Mouse (Mus musculus) Patski (cell line): ENCODE data around the gene Tinf2. TPM values are rescaled to one million over a fixed set of nuclear protein-coding genes. Genes with fewer than 3 reads are reported as not detected.
A peak's percentile ranks its signal among the peaks of the same experiment; 100 is the strongest.

Experiments used
- ATAC-seq: fragments of 100-300 bp; one replicate; pipeline ENCODE4 v1.8.0; 2021
- CTCF ChIA-PET: fragments of 350-600 bp; sonication (Branson Sonifier 250); formaldehyde crosslinking; loops from one replicate; lab custom pipeline; 2022; ENCODE audit warnings: inconsistent platforms; lab: Charles Lee
- POLR2A ChIA-PET: fragments of 350-600 bp; sonication (Branson Sonifier 250); formaldehyde crosslinking; loops from one replicate; lab custom pipeline; 2022; ENCODE audit warnings: antibody characterized with exemption, inconsistent platforms; lab: Charles Lee
- DNase-seq: peaks from one replicate; pipeline ENCODE4 v3.0.0-alpha.2; 2011; ENCODE audit warnings: low read depth, low spot score
- H3K27me3 ChIP-seq: fragments of 371-371 bp; one replicate; pipeline ENCODE4 v1.5.1; 2021
- CTCF ChIP-seq: fragments of 100-300 bp; IDR thresholded peaks from one replicate; pipeline ENCODE4 v1.5.1; 2021
- in situ Hi-C: fragments of 300-500 bp; cut with MboI; formaldehyde crosslinking; loops from 3 replicates; pipeline ENCODE4 v1.11.1; 2018; ENCODE audit warnings: low pct_unique_long_range_greater_than_20kb, mixed read lengths
- polyA plus RNA-seq: library from polyadenylated mRNA; unstranded; gene quantifications from one replicate; pipeline ENCODE4 v1.2.3, GENCODE M21; 2021

Gene Tinf2
- polyA plus RNA-seq, 1 experiment from 2014 or later, result 19.5 TPM

DNA sequence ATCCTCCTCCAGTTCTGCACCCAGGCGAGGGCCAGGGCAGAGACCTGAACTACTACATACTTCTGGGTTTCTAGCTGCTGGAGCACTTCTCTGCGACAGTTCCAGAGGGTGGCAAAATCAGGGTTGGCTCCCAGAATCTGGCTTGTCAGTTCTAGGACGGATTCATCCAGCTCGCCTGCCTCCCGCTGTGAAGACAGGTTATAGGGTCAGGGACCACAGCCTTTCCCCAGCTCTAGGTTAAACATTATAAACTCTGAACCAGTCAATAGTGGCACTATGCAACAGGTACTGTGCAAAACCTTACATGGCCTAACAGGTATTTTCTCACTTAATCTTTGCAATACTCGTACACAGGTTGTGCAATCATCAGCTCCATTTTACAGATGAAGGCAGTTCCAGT, 39.5 kb upstream of the Tinf2 start:
- ChIA-PET POLR2A (no interaction called here), CTCF (interaction anchor here (1.0 to 3.3 kb wide), 6 partner anchors 14 to 39 kb away, joined by 3 to 15 read pairs (median 5); partner anchors contain the start of gene Tinf2)

DNA sequence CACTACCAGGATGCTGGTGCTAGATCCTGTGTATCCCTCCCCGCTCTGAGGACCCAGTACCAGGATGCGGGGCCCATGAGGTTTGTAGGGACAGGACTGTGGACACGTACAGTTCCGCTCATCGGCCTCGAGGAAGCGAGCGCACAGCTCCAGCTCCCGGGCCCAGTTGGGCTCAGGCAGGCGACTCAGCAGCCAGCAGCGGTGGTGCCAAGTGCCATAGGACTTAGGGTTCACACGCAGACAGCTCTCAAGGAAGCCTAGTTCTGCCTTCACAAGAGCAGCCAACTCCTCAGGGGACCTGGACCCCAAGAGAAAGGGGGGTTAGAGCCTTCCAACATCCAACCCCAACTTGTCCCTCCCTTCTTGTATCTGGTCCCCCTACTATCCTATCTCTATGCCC, 39.0 kb upstream of the Tinf2 start:
- ATAC-seq (no peak), DNase-seq (no peak)
- in situ Hi-C loops, result no loop called here
- no peak for TF ChIP-seq CTCF
- no peaks in the 10 kb centered on the region for H3K27me3 ChIP-seq
- ChIA-PET CTCF (interaction anchor here (1.0 to 3.3 kb wide), 4 partner anchors 14 to 39 kb away, joined by 5 to 15 read pairs (median 6); partner anchors contain the start of gene Tinf2), POLR2A (no interaction called here)

More for the DNA sequence above, 39.5 kb upstream of the Tinf2 start:
- in situ Hi-C loops, result no loop called here
- H3K27me3 ChIP-seq, result no peaks in the 10 kb centered on the region
- DNase-seq, result no peak
- ATAC-seq, result no peak
- no peak for TF ChIP-seq CTCF

DNA sequence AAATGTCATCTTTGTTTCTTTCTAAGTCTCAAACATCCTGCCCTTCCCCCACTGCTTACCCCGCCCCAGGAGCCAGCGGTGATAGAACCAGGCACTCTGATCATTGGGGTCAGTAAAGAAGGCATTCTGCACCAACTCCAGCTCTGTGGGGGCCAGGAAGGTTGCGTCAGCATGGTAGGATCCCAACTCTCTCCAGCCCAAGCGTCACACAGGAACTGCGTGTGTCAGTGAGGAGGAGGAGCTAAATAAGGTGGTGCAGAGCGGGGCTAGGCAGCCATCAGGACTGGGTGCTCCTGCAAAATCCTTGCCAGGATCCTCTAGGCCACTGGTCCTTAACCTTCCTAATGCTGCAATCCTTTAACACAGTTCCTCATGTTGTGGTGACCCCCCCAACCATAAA, 38.1 kb upstream of the Tinf2 start:
- DNase-seq (no peak), ATAC-seq (no peak)
- in situ Hi-C loops, result no loop called here
- TF ChIP-seq CTCF, result no peak
- POLR2A ChIA-PET, result no interaction called here
- H3K27me3 ChIP-seq, result no peaks in the 10 kb centered on the region
- CTCF ChIA-PET, result no interaction called here

DNA sequence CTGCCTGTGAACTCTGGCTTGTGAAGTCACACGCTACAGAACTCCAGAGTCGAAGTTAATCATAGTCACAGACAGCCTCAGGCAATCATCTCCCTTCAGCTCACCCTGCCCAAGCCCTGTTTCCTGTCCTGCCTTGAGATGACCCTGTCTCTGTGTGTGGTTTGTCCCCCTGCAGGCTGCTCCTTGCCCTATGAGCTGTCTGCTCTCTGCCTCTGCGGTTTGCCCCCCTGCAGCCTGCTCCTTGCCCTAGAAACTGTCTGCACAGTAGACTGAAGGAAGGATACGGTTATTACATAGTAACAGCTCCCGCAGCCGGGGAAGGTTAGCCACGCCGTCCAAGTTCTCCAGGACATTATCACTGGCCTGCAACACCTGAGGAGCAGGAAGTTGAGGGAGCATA, 35.3 kb upstream of the Tinf2 start:
- no peak for TF ChIP-seq CTCF
- no peaks in the 10 kb centered on the region for H3K27me3 ChIP-seq
- ATAC-seq (peak; percentile 85), DNase-seq (peak; percentile 85)
- in situ Hi-C loops, result no loop called here
- CTCF ChIA-PET, result interaction anchor here (1.4 to 3.0 kb wide), 4 partner anchors 14 to 35 kb away, joined by 3 to 20 read pairs (median 7); partner anchors contain the start of gene Tinf2
- POLR2A ChIA-PET, result interaction anchor here (0.8 to 1.4 kb wide), 3 partner anchors 8 to 30 kb away, joined by 3 read pairs; no protein-coding TSS in a partner anchor

DNA sequence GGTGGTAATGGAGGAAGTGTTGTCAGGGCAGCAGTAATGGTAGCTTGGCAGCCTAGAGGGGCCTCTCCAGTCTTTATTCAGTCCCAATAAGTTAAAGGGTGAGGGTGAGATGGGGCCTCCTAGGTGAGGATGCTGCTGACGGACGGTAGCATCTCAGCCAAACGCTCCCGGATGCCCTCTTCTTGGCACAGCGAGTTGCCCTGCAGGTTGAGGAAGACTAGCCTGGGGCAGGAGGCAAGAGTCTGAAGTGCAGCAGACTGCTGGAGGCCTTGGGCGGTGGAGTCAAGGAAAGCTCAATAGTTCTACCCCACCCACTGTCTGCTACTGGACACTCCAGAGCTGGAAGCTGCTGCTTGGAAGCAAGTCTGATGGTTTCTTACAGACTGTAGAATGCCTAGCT, 34.7 kb upstream of the Tinf2 start:
- ATAC-seq, result peak; percentile 4

DNA sequence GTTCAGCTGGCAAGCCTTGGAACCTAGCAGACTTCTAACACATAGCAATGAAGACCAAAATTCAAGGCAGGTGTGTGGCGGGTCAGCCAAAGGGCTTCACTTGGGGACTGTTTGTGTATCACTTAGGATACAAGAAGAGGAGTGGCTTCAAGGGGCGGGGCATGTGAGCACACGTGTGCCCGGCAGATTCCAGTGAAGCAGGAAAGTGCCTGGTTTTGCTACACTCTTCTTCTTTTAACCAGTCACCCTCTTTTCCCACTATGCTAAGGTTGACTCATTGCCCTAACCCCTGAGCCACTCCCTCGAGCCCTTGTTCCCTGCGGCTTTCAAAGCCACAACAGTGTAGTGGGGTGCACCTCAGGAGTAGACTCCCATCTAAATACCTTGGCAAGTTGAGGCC, 33.3 kb upstream of the Tinf2 start:
- ChIA-PET CTCF (interaction anchor here (1.7 to 3.0 kb wide), 2 partner anchors 28 to 33 kb away, joined by 5 to 20 read pairs; partner anchors contain the start of gene Tinf2), POLR2A (interaction anchor here (0.7 kb wide), 1 partner anchor 28 kb away, joined by 6 read pairs; no protein-coding TSS in a partner anchor)
- no peaks in the 10 kb centered on the region for H3K27me3 ChIP-seq
- no peak for DNase-seq
- peak; percentile 24 for ATAC-seq
- in situ Hi-C loops, result no loop called here
- TF ChIP-seq CTCF, result no peak

More for the DNA sequence above, 34.7 kb upstream of the Tinf2 start:
- POLR2A ChIA-PET, result interaction anchor here (1.0 to 1.4 kb wide), 2 partner anchors 9 to 16 kb away, joined by 3 read pairs; no protein-coding TSS in a partner anchor
- CTCF ChIA-PET, result interaction anchor here (1.4 to 3.0 kb wide), 4 partner anchors 15 to 35 kb away, joined by 3 to 20 read pairs (median 7); partner anchors contain the start of gene Tinf2
- no peaks in the 10 kb centered on the region for H3K27me3 ChIP-seq
- DNase-seq, result no peak
- in situ Hi-C loops, result no loop called here
- no peak for TF ChIP-seq CTCF

DNA sequence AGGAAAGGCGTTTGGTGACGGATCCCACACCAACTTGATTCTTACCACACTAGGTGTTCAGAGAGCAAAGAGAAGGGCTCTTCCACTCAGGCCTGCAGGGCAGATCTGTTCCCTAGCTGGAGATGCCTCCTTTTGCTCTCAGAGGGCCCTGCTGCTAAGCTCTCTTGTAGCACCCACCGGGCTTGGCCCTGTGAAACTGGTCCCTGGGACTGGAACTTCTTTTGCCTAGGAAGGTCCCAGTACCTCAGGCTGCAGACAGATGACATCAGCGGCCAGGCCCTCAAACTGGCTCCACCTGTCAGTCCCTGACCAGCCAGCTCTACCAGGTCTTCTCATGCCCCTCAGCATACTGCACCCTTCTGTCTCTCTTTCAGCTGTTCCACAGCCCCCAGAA, 32.1 kb upstream of the Tinf2 start, which contains the start of gene Tgm1:
Gene Tgm1, minus strand, starts transcription at position 198 of the 394 bp plus-strand sequence.
- POLR2A ChIA-PET, result interaction anchor here (0.9 to 1.2 kb wide), 2 partner anchors 10 to 13 kb away, joined by 3 read pairs; no protein-coding TSS in a partner anchor
- H3K27me3 ChIP-seq, result no peaks in the 10 kb centered on the region
- DNase-seq (no peak), ATAC-seq (no peak)
- in situ Hi-C loops, result no loop called here
- CTCF ChIA-PET, result interaction anchor here (1.1 to 1.7 kb wide), 3 partner anchors 22 to 29 kb away, joined by 3 to 5 read pairs (median 4); no protein-coding TSS in a partner anchor
- no peak for TF ChIP-seq CTCF

DNA sequence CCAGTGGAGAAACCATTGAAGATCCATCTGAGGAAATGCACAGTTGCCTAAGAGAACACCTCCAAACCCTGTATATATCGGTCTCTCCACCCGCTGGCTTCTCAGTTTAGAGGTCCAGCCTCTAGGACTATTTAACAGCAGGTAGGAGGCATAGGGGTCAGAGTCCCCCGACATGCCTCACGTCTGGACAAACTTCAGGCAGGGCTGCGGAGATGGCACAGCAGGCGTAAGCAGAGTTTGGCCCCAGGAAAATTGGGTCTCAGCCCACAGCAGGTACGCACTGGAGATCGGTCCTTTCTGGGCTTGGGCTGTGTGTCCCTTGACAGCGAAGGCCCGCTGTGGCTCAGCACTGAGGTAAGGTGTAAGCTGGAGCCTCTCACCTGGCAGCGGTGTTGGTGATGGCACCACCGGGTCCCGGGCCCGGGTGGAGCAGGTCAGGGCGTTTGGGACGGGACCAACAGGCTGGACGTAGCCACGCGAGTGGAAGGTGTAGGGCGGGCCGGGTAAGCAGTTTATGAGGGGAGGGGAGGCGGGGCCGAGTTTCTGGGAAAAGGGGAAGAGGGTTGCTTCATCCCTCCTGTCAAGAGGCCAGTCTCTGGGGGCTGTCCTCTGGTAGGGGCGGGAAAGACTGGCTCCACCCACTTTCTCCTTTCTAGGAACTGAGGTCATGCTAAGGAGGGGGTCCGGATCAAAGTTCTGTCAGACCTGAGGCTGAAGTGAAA, 31.5 kb upstream of the Tinf2 start:
- ATAC-seq, result no peak
- TF ChIP-seq CTCF, result no peak
- no peaks in the 10 kb centered on the region for H3K27me3 ChIP-seq
- no peak for DNase-seq
- CTCF ChIA-PET, result interaction anchor here (1.1 to 1.4 kb wide), 3 partner anchors 12 to 30 kb away, joined by 3 to 4 read pairs (median 4); no protein-coding TSS in a partner anchor
- in situ Hi-C loops, result no loop called here
- POLR2A ChIA-PET, result interaction anchor here (1.2 kb wide), 1 partner anchor 12 kb away, joined by 3 read pairs; no protein-coding TSS in a partner anchor

DNA sequence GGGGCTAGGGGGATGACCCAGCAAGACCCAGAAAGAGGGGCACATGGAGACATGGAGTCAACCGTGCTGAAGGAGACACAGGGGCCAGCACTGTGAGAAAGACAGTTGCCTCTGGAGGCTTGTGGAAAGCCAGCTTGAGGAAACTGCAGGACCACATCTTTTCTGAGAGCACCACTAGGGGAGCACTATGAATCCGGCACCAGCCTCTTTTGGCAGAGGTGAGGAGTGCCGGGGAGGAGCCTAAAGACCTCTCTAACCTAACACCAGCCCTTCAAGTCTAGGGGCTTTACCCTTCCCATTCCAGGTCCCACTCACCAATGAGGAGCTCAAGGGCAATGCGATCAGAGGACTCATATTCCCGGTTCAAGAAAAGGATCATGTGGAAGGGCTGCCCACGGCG, 30.2 kb upstream of the Tinf2 start:
- TF ChIP-seq CTCF, result no peak
- ChIA-PET CTCF (interaction anchor here (1.3 to 1.4 kb wide), 2 partner anchors 11 to 37 kb away, joined by 3 to 4 read pairs; no protein-coding TSS in a partner anchor), POLR2A (interaction anchor here (0.5 kb wide), 1 partner anchor 47 kb away, joined by 5 read pairs; no protein-coding TSS in a partner anchor)
- no peak for DNase-seq
- no peaks in the 10 kb centered on the region for H3K27me3 ChIP-seq
- ATAC-seq, result no peak
- in situ Hi-C loops, result no loop called here

DNA sequence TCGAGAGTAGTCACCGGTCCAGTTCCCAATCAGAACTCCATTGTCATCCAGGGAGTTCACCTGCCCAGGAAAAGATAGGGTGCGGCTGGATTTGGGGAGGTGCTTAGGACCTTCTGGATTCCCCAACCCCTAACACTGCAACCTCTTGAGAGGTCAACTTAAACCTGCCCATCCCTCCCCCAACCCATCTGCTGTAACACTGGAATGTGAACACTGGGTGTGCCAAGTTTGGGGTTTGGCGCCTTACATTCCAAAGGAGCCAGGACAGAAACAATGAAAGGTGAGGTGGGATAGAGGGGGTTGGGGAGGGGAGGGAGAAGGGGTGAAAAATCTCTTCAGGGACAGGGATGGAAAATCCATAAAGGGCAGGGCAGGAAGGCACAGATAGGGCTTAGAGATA, 27.9 kb upstream of the Tinf2 start:
- no peak for TF ChIP-seq CTCF
- ChIA-PET POLR2A (no interaction called here), CTCF (no interaction called here)
- in situ Hi-C loops, result no loop called here
- ATAC-seq, result no peak
- DNase-seq, result no peak
- H3K27me3 ChIP-seq, result no peaks in the 10 kb centered on the region
